Mouse (Mus musculus): ENCODE data around the gene Fam76a. TPM values are rescaled to one million over a fixed set of nuclear protein-coding genes. Genes with fewer than 3 reads are reported as not detected.

The Fam76a gene
- polyA plus RNA-seq, 1 experiment from 2014 or later, result 30.1 TPM

GRCm38 (mm10) chr4:132884844-132885374, 37.4 kb downstream of the Fam76a start:
- Histone ChIP-seq H3K4me2 (ENCODE audit: low read depth, severe bottlenecking) (peak overlapping the region; percentile 92), H3K9ac (ENCODE audit: low read length) (peak overlapping the region; percentile 92), H3K27me3 (ENCODE audit: control insufficient read depth, insufficient read depth, low read length) (no peaks in the 10 kb centered on the region), H3K36me3 (ENCODE audit: control insufficient read depth, insufficient read depth, low read length) (no peaks in the 10 kb centered on the region), H3K4me3 (ENCODE audit: low read depth, low read length) (peak overlapping the region; percentile 95), H3K9me3 (ENCODE audit: control insufficient read depth, low read length) (no peaks in the 10 kb centered on the region), H3K4me1 (ENCODE audit: control insufficient read depth, insufficient read depth, low read length) (0 out of 2 replicates have a peak, but pooled peaks cover 5% of the 10 kb centered on the region), H3K27ac (replicated peaks; ENCODE audit: low read depth, low read length) (peak overlapping the region; percentile 61; the same call in 1 of the 2 replicates)
- 18% methylated on average over 9 of the region's 9 CpGs for WGBS
- DNase-seq (ENCODE audit: low spot score) (no peak), ATAC-seq (ENCODE audit: insufficient number of reproducible peaks, low FRiP score, low TSS enrichment, low read depth) (0 out of 2 replicates have a peak, but pooled peaks have one; percentile 2)

GRCm38 (mm10) chr4:132884064-132884843, 38.1 kb downstream of the Fam76a start, which contains the start of gene Stx12:
Gene Stx12 (minus strand): TSS chr4:132884509.
- WGBS, result under 1% methylated on average over 71 of the region's 72 CpGs

GRCm38 (mm10) chr4:132883561-132884063, 38.7 kb downstream of the Fam76a start:
- no peaks in the 10 kb centered on the region for H3K9me3 ChIP-seq (ENCODE audit: control insufficient read depth, low read length)
- peak overlapping the region; percentile 92 for H3K9ac ChIP-seq (ENCODE audit: low read length)
- 0 out of 2 replicates have a peak, but pooled peaks cover 5% of the 10 kb centered on the region for H3K4me1 ChIP-seq (ENCODE audit: control insufficient read depth, insufficient read depth, low read length)
- WGBS, result 2% methylated on average over 21 of the region's 21 CpGs
- DNase-seq (ENCODE audit: low spot score) (no peak), ATAC-seq (ENCODE audit: insufficient number of reproducible peaks, low FRiP score, low TSS enrichment, low read depth) (peak; percentile 80)
- H3K4me3 ChIP-seq (ENCODE audit: low read depth, low read length), result peak overlapping the region; percentile 95
- peaks cover 2% of the 10 kb centered on the region; the same call in 1 of the 2 replicates for H3K36me3 ChIP-seq (ENCODE audit: control insufficient read depth, insufficient read depth, low read length)
- peak overlapping the region; percentile 61 for H3K27ac ChIP-seq (replicated peaks; ENCODE audit: low read depth, low read length)
- H3K4me2 ChIP-seq (ENCODE audit: low read depth, severe bottlenecking), result peak overlapping the region; percentile 92
- H3K27me3 ChIP-seq (ENCODE audit: control insufficient read depth, insufficient read depth, low read length), result no peaks in the 10 kb centered on the region

More at GRCm38 (mm10) chr4:132884064-132884843, 38.1 kb downstream of the Fam76a start, which contains the start of gene Stx12:
- Histone ChIP-seq H3K27me3 (ENCODE audit: control insufficient read depth, insufficient read depth, low read length) (no peaks in the 10 kb centered on the region), H3K9me3 (ENCODE audit: control insufficient read depth, low read length) (no peaks in the 10 kb centered on the region), H3K36me3 (ENCODE audit: control insufficient read depth, insufficient read depth, low read length) (peaks cover 2% of the 10 kb centered on the region; the same call in 1 of the 2 replicates), H3K4me2 (ENCODE audit: low read depth, severe bottlenecking) (peak within 1 kb of the TSS; percentile 92), H3K27ac (replicated peaks; ENCODE audit: low read depth, low read length) (peak within 1 kb of the TSS; percentile 61), H3K4me1 (ENCODE audit: control insufficient read depth, insufficient read depth, low read length) (0 out of 2 replicates have a peak, but pooled peaks cover 5% of the 10 kb centered on the region), H3K9ac (ENCODE audit: low read length) (peak within 1 kb of the TSS; percentile 92), H3K4me3 (ENCODE audit: low read depth, low read length) (peak within 1 kb of the TSS; percentile 95)
- ATAC-seq (ENCODE audit: insufficient number of reproducible peaks, low FRiP score, low TSS enrichment, low read depth) (peak; percentile 82), DNase-seq (ENCODE audit: low spot score) (peak; percentile 91)

- no peak overlapping the region for H3K9ac ChIP-seq (ENCODE audit: low read length)
Observed at GRCm38 (mm10) chr4:132874363-132875097, 47.8 kb downstream of the Fam76a start.

GRCm38 (mm10) chr4:132873481-132874362, 48.6 kb downstream of the Fam76a start:
- H3K9ac ChIP-seq (ENCODE audit: low read length), result no peak overlapping the region
- no peaks in the 10 kb centered on the region for H3K9me3 ChIP-seq (ENCODE audit: control insufficient read depth, low read length)
- WGBS, result 88% methylated on average over 11 of the region's 11 CpGs
- H3K4me3 ChIP-seq (ENCODE audit: low read depth, low read length), result no peak overlapping the region
- no peaks in the 10 kb centered on the region for H3K4me1 ChIP-seq (ENCODE audit: control insufficient read depth, insufficient read depth, low read length)
- H3K27me3 ChIP-seq (ENCODE audit: control insufficient read depth, insufficient read depth, low read length), result no peaks in the 10 kb centered on the region
- DNase-seq (ENCODE audit: low spot score), result no peak
- peaks cover 6% of the 10 kb centered on the region for H3K36me3 ChIP-seq (ENCODE audit: control insufficient read depth, insufficient read depth, low read length)
- H3K4me2 ChIP-seq (ENCODE audit: low read depth, severe bottlenecking), result no peak overlapping the region
- no peak for ATAC-seq (ENCODE audit: insufficient number of reproducible peaks, low FRiP score, low TSS enrichment, low read depth)
- no peak overlapping the region for H3K27ac ChIP-seq (replicated peaks; ENCODE audit: low read depth, low read length)

More at GRCm38 (mm10) chr4:132874363-132875097, 47.8 kb downstream of the Fam76a start:
- 90% methylated on average over 7 of the region's 7 CpGs for WGBS
- peaks cover 5% of the 10 kb centered on the region for H3K36me3 ChIP-seq (ENCODE audit: control insufficient read depth, insufficient read depth, low read length)
- H3K4me2 ChIP-seq (ENCODE audit: low read depth, severe bottlenecking), result no peak overlapping the region
- ATAC-seq (ENCODE audit: insufficient number of reproducible peaks, low FRiP score, low TSS enrichment, low read depth) (no peak), DNase-seq (ENCODE audit: low spot score) (no peak)
- H3K27ac ChIP-seq (replicated peaks; ENCODE audit: low read depth, low read length), result no peak overlapping the region
- no peak overlapping the region for H3K4me3 ChIP-seq (ENCODE audit: low read depth, low read length)
- H3K9me3 ChIP-seq (ENCODE audit: control insufficient read depth, low read length), result no peaks in the 10 kb centered on the region
- H3K4me1 ChIP-seq (ENCODE audit: control insufficient read depth, insufficient read depth, low read length), result no peaks in the 10 kb centered on the region
- no peaks in the 10 kb centered on the region for H3K27me3 ChIP-seq (ENCODE audit: control insufficient read depth, insufficient read depth, low read length)

GRCm38 (mm10) chr4:132871116-132871515, 51.2 kb downstream of the Fam76a start:
- H3K4me2 ChIP-seq (ENCODE audit: low read depth, severe bottlenecking), result no peak overlapping the region
- no peak overlapping the region for H3K9ac ChIP-seq (ENCODE audit: low read length)
- H3K4me3 ChIP-seq (ENCODE audit: low read depth, low read length), result no peak overlapping the region
- no peaks in the 10 kb centered on the region for H3K9me3 ChIP-seq (ENCODE audit: control insufficient read depth, low read length)
- H3K4me1 ChIP-seq (ENCODE audit: control insufficient read depth, insufficient read depth, low read length), result no peaks in the 10 kb centered on the region
- ATAC-seq (ENCODE audit: insufficient number of reproducible peaks, low FRiP score, low TSS enrichment, low read depth) (no peak), DNase-seq (ENCODE audit: low spot score) (no peak)
- WGBS, result 96% methylated on average over 3 of the region's 3 CpGs
- no peak overlapping the region for H3K27ac ChIP-seq (replicated peaks; ENCODE audit: low read depth, low read length)
- H3K36me3 ChIP-seq (ENCODE audit: control insufficient read depth, insufficient read depth, low read length), result peaks cover 12% of the 10 kb centered on the region
- H3K27me3 ChIP-seq (ENCODE audit: control insufficient read depth, insufficient read depth, low read length), result no peaks in the 10 kb centered on the region

- Histone ChIP-seq H3K9ac (ENCODE audit: low read length) (no peak overlapping the region), H3K9me3 (ENCODE audit: control insufficient read depth, low read length) (no peaks in the 10 kb centered on the region), H3K36me3 (ENCODE audit: control insufficient read depth, insufficient read depth, low read length) (peaks cover 14% of the 10 kb centered on the region), H3K4me1 (ENCODE audit: control insufficient read depth, insufficient read depth, low read length) (no peaks in the 10 kb centered on the region), H3K27ac (replicated peaks; ENCODE audit: low read depth, low read length) (no peak overlapping the region), H3K27me3 (ENCODE audit: control insufficient read depth, insufficient read depth, low read length) (no peaks in the 10 kb centered on the region), H3K4me3 (ENCODE audit: low read depth, low read length) (no peak overlapping the region), H3K4me2 (ENCODE audit: low read depth, severe bottlenecking) (no peak overlapping the region)
- no peak for DNase-seq (ENCODE audit: low spot score)
- no peak for ATAC-seq (ENCODE audit: insufficient number of reproducible peaks, low FRiP score, low TSS enrichment, low read depth)
- WGBS, result 92% methylated on average over 2 of the region's 2 CpGs
Observed at GRCm38 (mm10) chr4:132864856-132865255, 57.5 kb downstream of the Fam76a start.
